Mouse (Mus musculus) heart, postnatal 25 days (tissue): ENCODE measurements around the gene Arl8a. TPM values are rescaled to one million over a fixed set of nuclear protein-coding genes. Genes with fewer than 3 reads are reported as not detected.
A peak's percentile ranks its signal among the peaks of the same experiment; 100 is the strongest.
"Not testable (repeated sequence)": the region's sequence is repeated elsewhere in the genome, so short reads cannot be mapped to it uniquely, and the experiment has no call there.

Experiments
- DNase-seq: peaks from one replicate; pipeline ENCODE4 v3.0.0; 2022; ENCODE audit warnings: low spot score
- intact Hi-C: fragments of 180-260 bp; cut with DNase I; formaldehyde crosslinking; loops from one replicate; pipeline ENCODE4 v1.15.1; 2025
- total RNA-seq, 2 experiments: library from RNA; stranded (reverse); gene quantifications; 2 replicates each; pipeline ENCODE4 v1.2.3; 2021

Gene Arl8a
- total RNA-seq: 10 to 100 TPM; 17.9 to 20.3 TPM

- intact Hi-C loops: no loop called here
- DNase-seq: peak; percentile 81
Observed at GRCm38 (mm10) chr1:135146077-135146945, at the start of gene Arl8a. Arl8a (plus strand) TSS chr1:135146824.

DNA sequence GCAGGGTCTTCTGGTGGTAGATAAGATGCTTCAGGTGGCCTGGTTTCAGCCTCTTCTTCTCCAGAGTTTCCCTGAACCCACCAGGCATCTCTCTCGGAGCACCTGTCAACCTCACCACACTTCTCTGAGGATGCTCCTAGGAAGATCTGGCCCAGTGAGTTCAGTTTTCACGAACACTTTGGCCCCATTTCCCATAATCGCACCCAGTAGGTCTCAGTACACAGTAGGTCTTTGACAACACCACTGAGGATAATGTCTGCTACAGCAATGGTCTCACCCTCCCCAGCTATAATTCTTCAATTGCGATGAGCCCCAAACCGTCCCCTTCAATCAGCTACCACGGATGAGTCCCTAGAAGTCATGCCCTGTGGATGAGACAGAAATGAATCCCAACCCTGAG is 49.2 kb upstream of the Arl8a start:
- intact Hi-C loops: no loop called here

GRCm38 (mm10) chr1:135098441-135098840 is 48.2 kb upstream of the Arl8a start:
- DNase-seq: peak; percentile 44
- intact Hi-C loops: no loop called here

More for the DNA sequence above, 49.2 kb upstream of the Arl8a start:
- no peak for DNase-seq

DNA sequence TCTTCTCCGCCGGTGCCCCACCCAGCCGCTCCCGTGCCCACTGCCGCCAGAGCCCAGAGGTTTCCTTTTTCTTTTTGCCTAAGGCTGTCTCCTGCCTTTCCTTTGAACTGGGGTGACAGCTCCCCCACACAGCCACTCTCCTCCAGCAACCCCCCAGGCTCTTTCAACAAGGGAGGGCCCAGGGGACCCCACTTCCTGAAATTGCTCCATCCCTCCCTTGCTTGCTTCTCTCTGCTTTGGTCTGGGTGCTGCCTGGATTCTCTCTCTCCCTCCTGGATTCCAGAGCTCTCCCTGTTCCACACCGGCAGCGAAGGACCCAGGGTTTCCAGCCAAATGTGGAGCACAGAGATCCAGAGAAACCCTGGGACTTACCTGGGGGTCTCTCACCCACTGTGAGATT is 46.2 kb upstream of the Arl8a start:
- intact Hi-C loops: no loop called here
- DNase-seq: no peak

- DNase-seq: no peak
- intact Hi-C loops: loop anchor here (5.0 kb wide), 2 partner anchors 73 to 133 kb away; no protein-coding TSS in a partner anchor
Observed at GRCm38 (mm10) chr1:135105124-135105523, 41.5 kb upstream of the Arl8a start, which contains the start of gene Lgr6. Lgr6 (minus strand) TSS chr1:135105276.

GRCm38 (mm10) chr1:135105951-135106350 is 40.7 kb upstream of the Arl8a start:
- DNase-seq: no peak
- intact Hi-C loops: loop anchor here (1.0 to 5.0 kb wide), 3 partner anchors 74 to 134 kb away; no protein-coding TSS in a partner anchor

GRCm38 (mm10) chr1:135108611-135109010 is 38.0 kb upstream of the Arl8a start:
- intact Hi-C loops: loop anchor here (1.0 to 5.0 kb wide), 3 partner anchors 26 to 136 kb away; no protein-coding TSS in a partner anchor
- no peak for DNase-seq

GRCm38 (mm10) chr1:135110075-135110474 is 36.5 kb upstream of the Arl8a start:
- intact Hi-C loops: no loop called here

GRCm38 (mm10) chr1:135111271-135111670 is 35.4 kb upstream of the Arl8a start:
- intact Hi-C loops, DNase-seq: not testable (repeated sequence)

More at GRCm38 (mm10) chr1:135110075-135110474, 36.5 kb upstream of the Arl8a start:
- DNase-seq: no peak

GRCm38 (mm10) chr1:135112661-135113060 is 34.0 kb upstream of the Arl8a start:
- DNase-seq: no peak
- intact Hi-C loops: no loop called here

DNA sequence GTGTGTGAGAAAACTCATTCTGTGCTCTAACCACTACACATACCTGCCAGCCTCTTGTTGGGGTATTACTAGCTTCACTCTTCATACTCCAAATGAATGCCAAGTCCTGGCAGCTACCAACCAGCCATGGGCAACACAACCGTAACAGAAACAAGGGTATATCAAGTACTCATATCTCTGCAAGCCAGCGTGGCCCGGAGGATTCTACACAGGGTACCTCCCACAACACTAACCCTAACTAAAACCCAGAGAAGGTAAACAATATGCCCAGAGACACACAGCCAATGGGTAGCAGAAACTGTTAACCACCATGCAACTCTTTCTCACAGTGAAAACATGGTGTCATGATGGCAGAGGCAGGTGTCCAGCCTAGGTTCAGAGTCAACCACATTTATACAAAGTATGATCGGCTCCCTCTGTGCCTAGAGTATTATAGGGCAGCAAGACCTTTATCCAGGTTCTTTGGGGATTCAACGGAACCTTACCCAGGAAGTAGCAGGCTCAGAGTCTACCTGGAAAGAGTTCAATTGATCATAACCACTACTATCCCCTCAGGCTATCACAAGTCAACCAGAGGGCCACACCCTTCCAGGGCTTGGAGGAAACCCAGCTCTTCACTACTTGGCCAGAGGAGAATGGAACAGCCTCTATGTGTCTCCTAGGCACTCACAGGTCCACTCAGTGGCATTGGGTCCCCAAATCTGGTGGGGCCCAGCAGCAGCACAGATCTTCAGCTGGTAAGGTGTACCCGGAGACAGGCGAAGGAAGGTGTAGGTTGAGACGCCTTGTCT is 21.9 kb upstream of the Arl8a start:
- intact Hi-C loops: no loop called here
- no peak for DNase-seq

- no peak for DNase-seq
- intact Hi-C loops: no loop called here
Observed at GRCm38 (mm10) chr1:135125990-135126389, 20.6 kb upstream of the Arl8a start.

DNA sequence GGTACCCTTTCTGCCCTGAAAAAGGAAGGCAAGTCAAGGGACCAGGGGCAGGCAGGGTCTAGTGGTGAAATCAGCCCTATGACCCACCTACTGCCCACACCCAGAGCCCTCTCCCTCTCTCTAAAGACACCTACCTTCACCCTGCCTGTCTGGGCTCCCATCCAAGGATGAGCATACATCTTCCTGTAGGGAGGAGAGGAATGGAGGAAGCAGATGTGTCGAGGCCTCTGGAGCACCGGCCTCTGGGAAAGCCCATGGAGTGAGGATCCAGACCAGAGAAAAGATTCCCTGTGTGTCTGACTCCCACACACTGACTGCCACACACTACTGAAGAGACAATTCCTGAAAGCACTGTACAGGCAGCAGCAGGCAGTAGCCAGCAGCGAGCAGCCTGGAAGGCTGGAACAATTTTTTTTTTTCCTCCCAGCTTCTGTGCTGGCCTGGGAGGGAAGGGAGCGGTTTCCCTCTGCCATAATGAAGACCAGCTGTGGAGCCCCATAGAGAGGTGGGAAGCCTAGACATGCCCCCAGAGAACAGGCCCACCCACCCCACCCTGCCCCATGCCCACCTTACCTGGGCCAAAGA is 20.1 kb upstream of the Arl8a start:
- DNase-seq: no peak
- intact Hi-C loops: no loop called here

GRCm38 (mm10) chr1:135128011-135128441 is 18.6 kb upstream of the Arl8a start:
- no peak for DNase-seq
- intact Hi-C loops: no loop called here

DNA sequence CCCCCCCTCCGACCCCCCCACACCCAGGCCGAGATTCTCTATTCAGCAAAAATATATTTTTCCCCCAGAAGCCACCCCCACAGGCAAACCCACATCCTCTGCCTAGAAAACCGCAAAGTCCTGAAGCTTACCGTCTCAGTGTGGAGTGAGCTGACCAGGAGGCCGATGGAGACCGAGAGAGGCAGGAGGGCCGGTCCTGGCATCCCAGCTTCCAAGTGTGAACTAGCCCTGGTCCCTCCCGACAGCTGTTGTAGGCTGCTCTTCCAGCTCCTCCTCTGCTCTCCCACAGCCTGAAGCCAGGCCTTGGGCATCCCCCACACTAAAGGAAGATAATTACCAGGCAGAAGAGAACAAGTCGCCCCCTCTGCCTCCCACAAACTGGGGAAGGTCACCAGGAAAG is 17.6 kb upstream of the Arl8a start:
- DNase-seq: no peak
- intact Hi-C loops: no loop called here

DNA sequence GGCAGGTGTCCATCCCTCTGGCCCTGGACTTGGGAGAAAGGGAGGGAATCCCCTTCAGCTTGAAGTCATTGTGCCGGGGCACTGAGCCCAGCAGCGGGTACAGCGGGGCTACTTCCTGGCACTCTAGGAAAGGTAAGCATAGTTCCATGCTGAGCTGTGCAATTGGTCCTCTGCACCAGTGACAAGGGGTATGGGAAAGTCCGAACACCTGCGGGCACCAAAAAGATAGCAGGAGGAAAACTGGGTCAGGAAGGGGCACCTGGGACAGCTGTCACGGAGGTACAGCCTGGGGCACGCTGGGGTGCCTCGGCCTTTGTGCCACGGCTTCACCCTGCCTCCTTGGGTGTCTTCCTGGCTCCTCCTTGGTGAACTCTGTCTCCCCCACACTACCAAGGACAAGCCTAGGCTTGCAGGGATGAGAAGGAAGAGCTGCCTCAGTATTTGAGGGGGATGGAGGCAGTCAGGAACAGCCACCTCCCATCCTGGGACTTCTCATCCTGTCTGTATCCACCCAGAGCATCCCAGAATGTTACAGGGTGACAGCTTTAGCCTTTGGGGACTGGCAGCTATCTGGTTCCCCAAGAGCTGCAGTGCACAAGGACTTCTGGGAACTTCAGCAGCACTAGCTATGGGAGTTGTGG is 17.0 kb upstream of the Arl8a start:
- DNase-seq: no peak
- intact Hi-C loops: no loop called here

- DNase-seq: no peak
- intact Hi-C loops: no loop called here
Observed at GRCm38 (mm10) chr1:135130376-135131018, 16.1 kb upstream of the Arl8a start.

DNA sequence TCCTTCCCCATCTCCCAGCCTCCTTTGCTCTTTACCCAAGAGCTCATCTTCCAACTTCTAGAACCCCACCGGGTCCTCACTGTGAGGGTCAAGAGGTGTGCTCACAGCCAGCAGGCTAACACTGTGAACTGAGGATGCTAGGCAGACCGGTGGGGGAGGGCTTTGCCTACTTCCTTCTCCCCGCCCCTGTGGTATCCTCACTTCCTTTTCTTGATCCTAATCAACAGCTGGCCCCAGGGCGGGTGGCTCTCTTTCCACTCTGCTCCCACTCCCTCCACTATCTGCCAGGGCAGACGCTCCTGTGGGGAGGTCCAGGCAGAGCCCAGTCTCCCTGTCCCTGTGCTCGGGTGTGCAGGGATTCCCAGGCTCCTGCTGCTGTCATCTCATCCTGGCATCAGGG is 15.6 kb upstream of the Arl8a start:
- DNase-seq: no peak
- intact Hi-C loops: no loop called here

DNA sequence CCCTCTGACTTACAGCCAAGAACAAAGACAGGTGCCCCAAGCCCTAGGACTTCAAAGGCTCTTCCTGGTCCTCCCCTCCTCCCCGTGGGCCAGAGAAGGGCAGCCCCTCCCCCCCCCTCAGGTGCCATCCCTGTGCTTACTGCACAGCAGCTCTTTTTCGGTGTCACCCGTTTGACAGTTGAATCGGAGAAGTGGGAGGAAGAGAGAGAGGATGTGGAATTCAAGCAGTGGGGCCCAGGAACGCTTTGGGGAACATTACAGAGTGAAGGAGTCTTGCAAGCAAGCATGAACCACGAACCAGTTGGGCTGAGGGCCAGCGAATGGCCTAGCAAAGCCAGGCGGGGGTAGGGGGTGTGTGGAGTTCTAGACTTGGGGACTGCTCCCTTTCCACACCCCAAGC is 15.1 kb upstream of the Arl8a start:
- intact Hi-C loops: no loop called here
- no peak for DNase-seq
